17 mouse cellular contexts compared by ENCODE assay signal in the genomic region with DNA sequence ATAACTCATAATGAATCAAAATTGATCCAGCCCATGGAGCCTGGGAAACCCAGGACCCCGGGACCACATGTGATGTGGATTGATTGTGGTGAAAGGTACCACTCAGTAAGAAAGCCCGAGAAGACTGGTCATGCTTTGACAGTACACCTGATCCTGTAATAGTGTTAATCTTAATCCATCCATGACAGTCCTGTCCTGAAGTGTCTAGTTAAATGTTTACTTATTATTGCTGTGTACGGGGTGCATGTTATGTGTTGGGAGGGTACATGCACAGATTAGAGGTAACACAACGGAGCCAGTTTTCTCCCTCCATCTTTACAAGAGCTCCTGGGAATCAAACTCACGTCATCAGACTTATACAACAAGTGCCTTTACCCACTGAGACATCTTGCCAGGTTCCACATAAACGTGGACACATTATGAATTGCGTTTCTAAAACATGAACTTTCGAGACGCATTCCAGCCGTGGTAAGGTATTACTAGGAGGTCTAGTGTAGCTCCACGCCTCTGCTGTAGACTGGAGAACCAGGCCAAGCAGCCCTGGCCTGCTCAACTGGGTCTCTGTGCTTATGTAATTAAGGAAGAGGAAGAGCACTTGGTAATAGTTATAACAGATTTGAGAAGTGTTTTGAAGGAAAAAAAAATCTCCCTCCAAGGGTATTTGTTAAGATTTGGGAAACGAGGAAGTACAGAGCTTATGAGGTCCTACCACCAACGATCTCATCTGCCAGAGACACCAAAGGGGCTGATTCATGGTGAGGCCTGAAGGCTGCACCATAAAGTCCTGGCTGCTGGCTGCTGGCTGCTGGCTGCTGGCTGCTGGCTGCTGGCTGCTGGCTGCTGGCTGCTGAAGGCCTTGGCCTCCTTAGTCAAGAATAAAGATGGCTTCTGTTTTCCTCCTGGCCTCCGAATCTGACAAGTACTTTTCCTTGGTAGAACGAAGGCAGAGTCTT. TPM values are rescaled to one million over a fixed set of nuclear protein-coding genes. Genes with fewer than 3 reads are reported as not detected.
A peak's percentile ranks its signal among the peaks of the same experiment; 100 is the strongest.
DNase-seq lines count a peak whose midpoint lies in the region; ATAC-seq lines count a peak whose summit lies in the region.
"Had no signal": no experiment of that assay in that cellular context is flagged by ENCODE, and none has a peak within 500 bp of the region (broad histone marks: within the 10 kb centered on the region; RNA-seq: fewer than 3 reads in every experiment).

No protein-coding gene starts in this region.

- no peak overlapping the region for H3K9ac ChIP-seq in heart, embryonic 11.5 days (ENCODE audit: low read depth, low read length)
- no peak overlapping the region for H3K9ac ChIP-seq in kidney, embryonic 15.5 days
- H3K9ac ChIP-seq: embryonic facial prominence, embryonic 12.5 days; forebrain, embryonic 15.5 days; heart, embryonic 15.5 days; limb, embryonic 12.5 days; lung, embryonic 14.5 days; midbrain, embryonic 15.5 days; stomach, embryonic 15.5 days had no signal

- no peak overlapping the region for H3K27ac ChIP-seq in heart, embryonic 11.5 days (ENCODE audit: low read depth, low read length)
- H3K27ac ChIP-seq in brown adipose tissue, adult 24 weeks (replicated peaks; ENCODE audit: low read depth, low read length): 0 out of 2 replicates have a peak overlapping the region, but pooled peaks have one; percentile 8
- peak overlapping the region; percentile 41; the same call in 1 of the 2 replicates for H3K27ac ChIP-seq in kidney, embryonic 15.5 days
- H3K27ac ChIP-seq: embryonic facial prominence, embryonic 12.5 days; forebrain, embryonic 15.5 days; heart, embryonic 15.5 days; limb, embryonic 12.5 days; midbrain, embryonic 15.5 days; stomach, embryonic 15.5 days had no signal

- peak; percentile 17 for DNase-seq in heart, adult 8-10 months (ENCODE audit: low spot score)
- DNase-seq in 416B (ENCODE audit: low read depth): peak; percentile 45
- no peak for DNase-seq in ovary, adult 18-20 months (ENCODE audit: low spot score)
- no peak for DNase-seq in left cerebral cortex, postnatal 10 days (ENCODE audit: extremely low spot score in 1 of 2, low spot score in 2 of 2)
- DNase-seq in thymus, adult 18-20 months: no peak
- DNase-seq: cerebellum, postnatal 10 days; lung, embryonic 14.5 days had no signal

- H3K4me2 ChIP-seq in heart, embryonic 11.5 days: no peak overlapping the region
- no peak overlapping the region for H3K4me2 ChIP-seq in kidney, embryonic 15.5 days
- H3K4me2 ChIP-seq: embryonic facial prominence, embryonic 12.5 days; forebrain, embryonic 15.5 days; heart, embryonic 15.5 days; limb, embryonic 12.5 days; lung, embryonic 14.5 days; midbrain, embryonic 15.5 days; stomach, embryonic 15.5 days had no signal

- H3K27me3 ChIP-seq in heart, embryonic 11.5 days (ENCODE audit: control insufficient read depth, insufficient read depth, low read length): no peaks in the 10 kb centered on the region
- H3K27me3 ChIP-seq in kidney, embryonic 15.5 days: no peaks in the 10 kb centered on the region
- H3K27me3 ChIP-seq: CH12.LX; embryonic facial prominence, embryonic 12.5 days; forebrain, embryonic 15.5 days; heart, embryonic 15.5 days; limb, embryonic 12.5 days; midbrain, embryonic 15.5 days; stomach, embryonic 15.5 days had no signal

- no peaks in the 10 kb centered on the region for H3K36me3 ChIP-seq in heart, embryonic 11.5 days (ENCODE audit: control insufficient read depth, insufficient read depth, low read length)
- H3K36me3 ChIP-seq in kidney, embryonic 15.5 days: no peaks in the 10 kb centered on the region
- H3K36me3 ChIP-seq: embryonic facial prominence, embryonic 12.5 days; forebrain, embryonic 15.5 days; heart, embryonic 15.5 days; limb, embryonic 12.5 days; midbrain, embryonic 15.5 days; stomach, embryonic 15.5 days had no signal

- H3K4me3 ChIP-seq in heart, embryonic 11.5 days (ENCODE audit: low read depth, low read length): no peak overlapping the region
- no peak overlapping the region for H3K4me3 ChIP-seq in brown adipose tissue, adult 24 weeks (ENCODE audit: insufficient read depth, low read depth, low read length)
- no peak overlapping the region for H3K4me3 ChIP-seq in kidney, embryonic 15.5 days (replicated peaks)
- H3K4me3 ChIP-seq: embryonic facial prominence, embryonic 12.5 days; forebrain, embryonic 15.5 days; heart, embryonic 15.5 days; limb, embryonic 12.5 days; midbrain, embryonic 15.5 days; stomach, embryonic 15.5 days had no signal

- intact Hi-C loops in left cerebral cortex, postnatal 10 days (cut with DNase I): no loop called here

- H3K9me3 ChIP-seq in heart, embryonic 11.5 days (replicated peaks; ENCODE audit: control insufficient read depth, low read length): no peaks in the 10 kb centered on the region
- no peaks in the 10 kb centered on the region for H3K9me3 ChIP-seq in kidney, embryonic 15.5 days (replicated peaks)
- H3K9me3 ChIP-seq: embryonic facial prominence, embryonic 12.5 days; forebrain, embryonic 15.5 days; heart, embryonic 15.5 days; limb, embryonic 12.5 days; midbrain, embryonic 15.5 days; stomach, embryonic 15.5 days had no signal

- ATAC-seq in heart, embryonic 11.5 days (replicated peaks; ENCODE audit: insufficient number of reproducible peaks, low FRiP score, low TSS enrichment): no peak
- peak; percentile 70 for ATAC-seq in kidney, embryonic 15.5 days (replicated peaks; ENCODE audit: low FRiP score)
- ATAC-seq: forebrain, embryonic 15.5 days; midbrain, embryonic 15.5 days had no signal

- no peaks in the 10 kb centered on the region for H3K4me1 ChIP-seq in heart, embryonic 11.5 days (ENCODE audit: control insufficient read depth, insufficient read depth, low read length)
- no peaks in the 10 kb centered on the region for H3K4me1 ChIP-seq in brown adipose tissue, adult 24 weeks (ENCODE audit: control insufficient read depth, insufficient read depth, insufficient read length, low read length)
- no peaks in the 10 kb centered on the region for H3K4me1 ChIP-seq in kidney, embryonic 15.5 days
- H3K4me1 ChIP-seq: embryonic facial prominence, embryonic 12.5 days; forebrain, embryonic 15.5 days; heart, embryonic 15.5 days; limb, embryonic 12.5 days; midbrain, embryonic 15.5 days; stomach, embryonic 15.5 days had no signal

- WGBS in heart, embryonic 11.5 days (ENCODE audit: insufficient replicate concordance): 82% methylated on average over 15 of the region's 15 CpGs
- 80% methylated on average over 15 of the region's 15 CpGs for WGBS in kidney, embryonic 15.5 days

RNA-seq across cellular contexts. Expression of a gene that starts 37.3 kb away (rescaled TPM):
- total RNA-seq in heart, adult 8-10 months (2022): not detected
- polyA plus RNA-seq in heart, embryonic 11.5 days (2014; fragmentation: Nextera tagmentation; extraction: Ambion mirVana): 1.2 and 1.3 TPM in 2 replicates
- polyA plus RNA-seq in brown adipose tissue, adult 24 weeks (2012; ENCODE audit: insufficient read depth, insufficient read length, missing spikeins): not detected in 2 replicates
- polyA plus RNA-seq in kidney, embryonic 15.5 days (2015; fragmentation: Nextera tagmentation; extraction: Ambion mirVana): 3.3 and 4.0 TPM in 2 replicates
- total RNA-seq in left cerebral cortex, postnatal 10 days (2021): 10 to 100 TPM; 47.0 to 58.6 TPM

RNA-seq across cellular contexts. Expression of a gene that starts 37.8 kb away (rescaled TPM):
- total RNA-seq in heart, adult 8-10 months (2022): 10 to 100 TPM; 38.4 to 47.9 (median 42.1) TPM
- 54.1 and 54.8 TPM in 2 replicates for polyA plus RNA-seq in heart, embryonic 11.5 days (2014; fragmentation: Nextera tagmentation; extraction: Ambion mirVana)
- polyA plus RNA-seq in brown adipose tissue, adult 24 weeks (2012; ENCODE audit: insufficient read depth, insufficient read length, missing spikeins): 53.9 and 54.1 TPM in 2 replicates
- 71.3 and 79.5 TPM in 2 replicates for polyA plus RNA-seq in kidney, embryonic 15.5 days (2015; fragmentation: Nextera tagmentation; extraction: Ambion mirVana)
- 100 to 1,000 TPM; 203 to 204 TPM for total RNA-seq in left cerebral cortex, postnatal 10 days (2021)

Comparison
In these comparisons a context has a peak if more than half of its experiments do, and no peak if none do; other contexts are left out.
1. DNase-seq: peak in heart, adult 8-10 months (single experiment) and 416B (single experiment); none in ovary, adult 18-20 months (single experiment), left cerebral cortex, postnatal 10 days (0 of 2) and thymus, adult 18-20 months (0 of 2).